Mouse (Mus musculus) limb, embryonic 10.5 days (tissue): Measurements from ENCODE around the gene Scap. TPM values are rescaled to one million over a fixed set of nuclear protein-coding genes. Genes with fewer than 3 reads are reported as not detected.
"Not testable (repeated sequence)": the region's sequence is repeated elsewhere in the genome, so short reads cannot be mapped to it uniquely, and the experiment has no call there.

Source experiments
- DNase-seq: peaks from one replicate; pipeline ENCODE4 v3.0.0-alpha.2; 2017; ENCODE audit warnings: low spot score
- H3K27ac ChIP-seq: fragments of 300-500 bp; sonication (generic); 2 replicates; pipeline ENCODE4 v1.5.1; 2016; ENCODE audit warnings: mild to moderate bottlenecking
- H3K27me3 ChIP-seq: fragments of 300-500 bp; sonication (generic); 2 replicates; pipeline ENCODE4 v1.6.1; 2016; ENCODE audit warnings: low read depth, mild to moderate bottlenecking; ENCODE audit not compliant: poor library complexity, severe bottlenecking
- H3K36me3 ChIP-seq: fragments of 300-500 bp; sonication (generic); 2 replicates; pipeline ENCODE4 v1.6.1; 2016; ENCODE audit warnings: mild to moderate bottlenecking, moderate library complexity
- H3K4me1 ChIP-seq: fragments of 300-500 bp; sonication (generic); 2 replicates; pipeline ENCODE4 v1.6.1; 2016
- H3K4me3 ChIP-seq: fragments of 300-500 bp; sonication (generic); 2 replicates; pipeline ENCODE4 v1.5.1; 2016; ENCODE audit warnings: mild to moderate bottlenecking, moderate library complexity
- H3K9me3 ChIP-seq: fragments of 300-500 bp; sonication (generic); replicated peaks from 2 replicates; pipeline ENCODE4 v1.6.1; 2016; ENCODE audit warnings: mild to moderate bottlenecking
- WGBS: fragments of 180-500 bp; shearing (Covaris S2); methylation state at CpG from one replicate; pipeline ENCODE4 v1.1.7; 2016; 5-methylcytosine and 5-hydroxymethylcytosine counted together
- polyA plus RNA-seq: library from polyadenylated mRNA; unstranded; fragments of >200 nt; fragmentation: Nextera tagmentation; extraction: Ambion mirVana; gene quantifications from 2 replicates; pipeline ENCODE4 v1.2.1, GENCODE M21; 2016

Scap gene
- polyA plus RNA-seq, 1 experiment from 2014 or later, result 41.7 TPM

- no peak overlapping the region for H3K4me3 ChIP-seq
- H3K27me3 ChIP-seq, result no peaks in the 10 kb centered on the region
- peaks cover 41% of the 10 kb centered on the region for H3K36me3 ChIP-seq
- no peak for DNase-seq
- 0 out of 2 replicates have a peak, but pooled peaks cover 5% of the 10 kb centered on the region for H3K4me1 ChIP-seq
- H3K9me3 ChIP-seq, result no peaks in the 10 kb centered on the region
- H3K27ac ChIP-seq, result no peak overlapping the region
- 90% methylated on average over 3 of the region's 3 CpGs for WGBS
Measured at GRCm38 (mm10) chr9:110369860-110370259, 36.8 kb downstream of the Scap start.

DNA sequence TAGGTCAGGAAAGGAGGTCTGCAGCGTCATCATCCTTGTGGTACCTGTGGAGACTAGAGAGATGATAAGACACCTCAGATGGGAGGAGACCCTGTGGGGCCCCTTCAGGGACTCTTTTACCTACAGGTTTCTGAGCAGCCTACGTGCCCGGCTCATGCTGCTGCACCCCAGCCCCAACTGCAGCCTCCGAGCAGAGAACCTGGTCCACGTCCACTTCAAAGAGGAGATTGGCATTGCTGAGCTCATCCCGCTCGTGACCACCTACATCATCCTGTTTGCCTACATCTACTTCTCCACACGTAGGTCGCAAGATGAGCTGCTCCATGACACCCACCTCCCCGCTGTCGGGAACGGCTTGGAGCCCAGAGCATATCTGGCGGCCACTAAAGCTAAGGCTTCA, 40.8 kb downstream of the Scap start:
- H3K27me3 ChIP-seq, result no peaks in the 10 kb centered on the region
- H3K36me3 ChIP-seq, result peaks cover 68% of the 10 kb centered on the region
- DNase-seq, result no peak

DNA sequence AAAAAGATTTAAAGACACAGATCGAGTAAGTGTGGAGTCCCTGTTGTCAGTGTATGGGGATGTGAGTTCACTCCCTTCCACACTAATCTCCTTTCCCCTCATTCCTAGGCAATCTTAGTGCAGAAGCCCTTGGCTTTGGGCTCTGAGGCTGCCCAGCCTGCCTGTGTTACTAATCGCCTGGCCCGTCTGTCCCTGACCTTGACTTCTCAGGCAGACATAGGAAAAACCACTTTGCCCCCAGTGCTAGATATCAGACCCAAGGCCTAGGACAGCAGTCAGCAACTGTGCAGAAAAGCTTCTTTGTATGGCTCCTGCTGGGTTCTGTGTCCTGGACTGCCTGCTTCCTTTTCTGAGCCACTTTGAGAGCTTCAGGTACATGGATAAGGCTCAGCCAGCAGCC, 42.6 kb downstream of the Scap start:
- H3K27me3 ChIP-seq, result no peaks in the 10 kb centered on the region
- no peak for DNase-seq
- WGBS, result 98% methylated on average over 3 of the region's 3 CpGs

More for the DNA sequence above, 40.8 kb downstream of the Scap start:
- H3K4me3 ChIP-seq, result no peak overlapping the region
- H3K9me3 ChIP-seq, result no peaks in the 10 kb centered on the region
- H3K4me1 ChIP-seq, result no peaks in the 10 kb centered on the region
- H3K27ac ChIP-seq, result no peak overlapping the region
- 94% methylated on average over 13 of the region's 13 CpGs for WGBS

DNA sequence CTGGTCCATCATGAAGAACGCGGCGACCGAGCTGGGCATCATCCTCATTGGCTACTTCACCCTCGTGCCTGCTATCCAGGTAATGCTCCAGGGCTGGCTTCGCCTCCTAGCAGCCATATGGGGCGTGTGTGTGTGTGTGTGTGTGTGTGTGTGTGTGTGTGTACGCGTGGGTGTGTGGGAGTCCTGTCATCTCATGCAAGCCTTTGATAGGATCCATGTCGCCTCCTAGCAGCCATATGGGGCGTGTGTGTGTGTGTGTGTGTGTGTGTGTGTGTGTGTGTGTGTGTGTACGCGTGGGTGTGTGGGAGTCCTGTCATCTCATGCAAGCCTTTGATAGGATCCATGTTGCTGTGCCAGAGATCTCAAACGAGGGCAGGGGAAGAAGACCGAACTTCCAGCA, 44.6 kb downstream of the Scap start:
- H3K27me3 ChIP-seq, H3K27ac ChIP-seq, H3K4me3 ChIP-seq, H3K9me3 ChIP-seq, DNase-seq: not testable (repeated sequence)
- Histone ChIP-seq H3K4me1 (peaks cover 11% of the 10 kb centered on the region), H3K36me3 (peaks cover 93% of the 10 kb centered on the region)
- WGBS, result 92% methylated on average over 15 of the region's 15 CpGs

More for the DNA sequence above, 42.6 kb downstream of the Scap start:
- Histone ChIP-seq H3K36me3 (peaks cover 85% of the 10 kb centered on the region), H3K27ac (no peak overlapping the region), H3K4me1 (peaks cover 4% of the 10 kb centered on the region), H3K4me3 (no peak overlapping the region), H3K9me3 (no peaks in the 10 kb centered on the region)

DNA sequence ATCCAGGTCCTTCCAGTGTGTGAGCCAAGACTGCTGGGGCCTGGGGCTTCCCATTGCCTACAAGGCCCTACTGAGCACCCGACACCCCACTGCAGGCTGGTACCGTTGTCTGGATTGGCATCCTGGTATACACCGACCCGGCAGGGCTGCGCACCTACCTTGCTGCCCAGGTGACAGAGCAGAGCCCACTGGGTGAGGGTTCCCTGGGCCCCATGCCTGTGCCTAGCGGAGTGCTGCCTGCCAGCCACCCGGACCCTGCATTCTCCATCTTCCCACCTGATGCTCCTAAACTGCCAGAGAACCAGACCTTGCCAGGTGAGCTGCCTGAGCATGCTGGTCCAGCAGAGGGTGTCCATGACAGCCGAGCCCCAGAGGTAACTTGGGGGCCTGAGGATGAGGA, 46.3 kb downstream of the Scap start:
- Histone ChIP-seq H3K27ac (no peak overlapping the region), H3K4me1 (peaks cover 11% of the 10 kb centered on the region), H3K36me3 (peaks cover 93% of the 10 kb centered on the region), H3K9me3 (no peaks in the 10 kb centered on the region), H3K27me3 (no peaks in the 10 kb centered on the region), H3K4me3 (no peak overlapping the region)
- no peak for DNase-seq
- WGBS, result 95% methylated on average over 8 of the region's 8 CpGs

DNA sequence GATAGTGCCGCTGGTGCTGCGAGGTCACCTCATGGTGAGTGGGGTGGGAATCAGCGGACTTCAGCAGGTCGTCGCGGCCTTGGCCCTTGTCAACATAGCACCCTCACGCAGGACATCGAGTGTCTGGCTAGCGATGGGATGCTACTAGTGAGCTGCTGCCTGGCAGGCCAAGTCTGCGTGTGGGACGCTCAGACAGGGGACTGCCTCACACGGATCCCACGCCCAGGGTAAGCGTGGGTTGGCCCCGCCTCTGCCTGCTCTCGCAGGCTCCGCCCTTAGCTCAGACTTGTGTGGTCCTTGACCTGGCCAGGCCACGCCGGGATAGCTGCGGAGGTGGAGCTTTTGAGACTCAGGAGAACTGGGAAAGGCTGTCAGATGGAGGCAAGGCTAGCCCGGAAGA, 47.6 kb downstream of the Scap start:
- Histone ChIP-seq H3K27me3 (no peaks in the 10 kb centered on the region), H3K27ac (peak overlapping the region; percentile 46), H3K9me3 (no peaks in the 10 kb centered on the region), H3K4me3 (peak overlapping the region; percentile 19), H3K4me1 (peaks cover 11% of the 10 kb centered on the region), H3K36me3 (peaks cover 96% of the 10 kb centered on the region)
- 36% methylated on average over 21 of the region's 21 CpGs for WGBS
- no peak for DNase-seq

DNA sequence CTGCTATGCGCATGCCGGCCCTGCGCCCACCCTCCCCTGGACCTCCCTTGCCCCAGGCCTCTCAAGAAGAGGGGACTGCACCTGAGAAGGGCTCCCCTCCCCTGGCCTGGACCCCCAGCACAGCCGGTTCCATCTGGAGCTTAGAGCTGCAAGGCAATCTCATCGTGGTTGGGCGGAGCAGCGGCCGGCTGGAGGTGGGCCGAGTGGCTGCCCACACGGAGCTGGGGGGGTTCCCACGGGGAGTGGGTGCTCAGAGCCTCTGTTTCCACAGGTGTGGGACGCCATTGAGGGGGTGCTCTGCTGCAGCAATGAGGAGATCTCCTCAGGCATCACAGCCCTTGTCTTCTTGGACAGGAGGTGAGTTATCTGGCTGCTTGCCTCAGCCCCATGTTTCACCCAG, 48.2 kb downstream of the Scap start:
- peaks cover 11% of the 10 kb centered on the region for H3K4me1 ChIP-seq
- WGBS, result 82% methylated on average over 12 of the region's 12 CpGs
- no peak overlapping the region for H3K4me3 ChIP-seq
- H3K9me3 ChIP-seq, result no peaks in the 10 kb centered on the region
- peaks cover 96% of the 10 kb centered on the region for H3K36me3 ChIP-seq
- H3K27ac ChIP-seq, result peak overlapping the region; percentile 46
- H3K27me3 ChIP-seq, result no peaks in the 10 kb centered on the region
- DNase-seq, result no peak

DNA sequence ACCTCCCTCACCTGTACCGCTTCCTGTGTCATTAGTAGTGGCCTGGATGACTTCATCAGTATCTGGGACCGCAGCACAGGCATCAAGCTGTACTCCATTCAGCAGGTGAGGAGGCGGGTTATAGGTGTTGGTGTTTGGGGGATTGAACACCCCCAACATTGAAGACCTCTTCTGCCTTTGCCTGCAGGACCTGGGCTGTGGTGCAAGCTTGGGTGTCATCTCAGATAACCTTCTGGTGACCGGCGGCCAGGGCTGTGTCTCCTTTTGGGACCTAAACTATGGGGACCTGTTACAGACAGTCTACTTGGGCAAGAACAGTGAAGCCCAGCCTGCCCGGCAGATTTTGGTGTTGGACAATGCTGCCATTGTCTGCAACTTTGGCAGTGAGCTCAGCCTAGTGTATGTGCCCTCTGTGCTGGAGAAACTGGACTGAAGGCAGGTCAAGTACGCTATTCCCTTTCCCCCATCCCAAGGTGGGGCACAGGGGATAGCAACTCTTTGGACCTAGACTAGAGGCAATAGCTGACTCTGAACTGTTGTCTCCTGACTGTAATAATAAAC, 51.4 kb downstream of the Scap start:
- DNase-seq, result no peak
- peaks cover 97% of the 10 kb centered on the region for H3K36me3 ChIP-seq
- WGBS, result 91% methylated on average over 7 of the region's 7 CpGs
- H3K27me3 ChIP-seq, result no peaks in the 10 kb centered on the region
- H3K27ac ChIP-seq, result no peak overlapping the region
- peaks cover 11% of the 10 kb centered on the region for H3K4me1 ChIP-seq
- H3K4me3 ChIP-seq, result no peak overlapping the region
- no peaks in the 10 kb centered on the region for H3K9me3 ChIP-seq

DNA sequence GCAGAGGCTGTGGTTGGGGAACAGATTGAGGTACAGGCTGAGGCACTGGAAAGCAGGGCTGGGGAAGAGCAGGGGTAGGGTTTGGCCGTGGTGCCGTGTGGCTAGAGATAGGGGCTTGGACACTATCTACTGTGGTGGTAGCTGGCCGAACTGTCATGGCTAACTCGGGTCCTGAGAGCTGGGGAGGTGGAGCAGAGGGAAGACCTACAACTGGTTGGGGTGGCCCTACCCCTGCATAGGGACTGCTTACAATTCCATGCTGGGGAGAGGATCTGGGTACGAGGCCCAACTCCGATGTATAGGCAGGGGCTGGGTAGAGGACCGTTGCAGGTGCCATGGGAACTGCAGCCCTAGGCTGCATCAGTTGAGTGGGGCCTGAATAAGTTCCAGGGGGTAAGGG, 54.9 kb downstream of the Scap start:
- H3K36me3 ChIP-seq, result peaks cover 100% of the 10 kb centered on the region
- H3K4me3 ChIP-seq, result no peak overlapping the region
- no peaks in the 10 kb centered on the region for H3K4me1 ChIP-seq
- DNase-seq, result no peak
- H3K9me3 ChIP-seq, result no peaks in the 10 kb centered on the region
- no peak overlapping the region for H3K27ac ChIP-seq
- H3K27me3 ChIP-seq, result no peaks in the 10 kb centered on the region
- WGBS, result 90% methylated on average over 7 of the region's 7 CpGs

DNA sequence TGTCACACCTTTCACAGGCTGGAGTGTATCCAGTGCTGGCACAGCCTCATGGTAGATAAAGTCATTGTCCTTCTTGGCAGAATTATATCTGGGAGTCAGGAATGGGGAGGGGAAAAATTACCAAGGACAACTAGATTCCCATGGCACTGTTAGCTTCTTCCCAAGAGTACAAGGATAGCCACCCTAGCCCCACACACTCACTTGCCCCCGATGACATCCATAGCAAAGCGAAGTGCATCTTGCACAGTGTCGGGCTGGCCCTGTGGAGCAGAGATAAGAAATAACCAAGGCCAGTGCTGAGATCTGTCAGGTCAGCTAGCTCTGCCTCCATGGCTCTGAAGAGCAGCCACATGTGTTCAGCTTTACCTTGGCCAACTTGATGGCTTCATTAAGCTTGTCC, 57.8 kb downstream of the Scap start:
- Histone ChIP-seq H3K27ac (no peak overlapping the region), H3K36me3 (peaks cover 97% of the 10 kb centered on the region), H3K9me3 (no peaks in the 10 kb centered on the region), H3K27me3 (no peaks in the 10 kb centered on the region), H3K4me1 (no peaks in the 10 kb centered on the region), H3K4me3 (no peak overlapping the region)
- 94% methylated on average over 3 of the region's 3 CpGs for WGBS
- no peak for DNase-seq

DNA sequence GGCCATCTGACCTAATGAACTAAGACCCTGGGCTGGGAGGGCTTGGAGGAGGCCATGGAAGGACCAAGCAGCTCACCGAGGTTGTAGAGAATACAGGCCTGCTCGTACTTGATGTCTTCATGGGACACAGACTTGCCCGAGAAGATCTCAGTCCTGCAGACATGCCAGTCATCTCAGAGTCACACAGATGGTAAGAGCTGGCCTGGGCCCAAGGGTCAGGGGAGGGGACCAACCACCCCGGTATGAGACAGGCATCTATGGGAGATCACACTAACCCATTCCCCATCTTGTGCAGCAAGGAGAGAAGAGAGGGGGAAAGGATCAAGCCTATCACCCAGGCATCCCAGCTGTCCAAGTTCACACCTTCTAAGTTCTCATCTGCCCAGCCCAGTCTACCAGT, 60.2 kb downstream of the Scap start:
- no peaks in the 10 kb centered on the region for H3K9me3 ChIP-seq
- no peak overlapping the region for H3K27ac ChIP-seq
- no peaks in the 10 kb centered on the region for H3K4me1 ChIP-seq
- no peak overlapping the region for H3K4me3 ChIP-seq
- H3K27me3 ChIP-seq, result no peaks in the 10 kb centered on the region
- WGBS, result 95% methylated on average over 4 of the region's 4 CpGs
- peaks cover 93% of the 10 kb centered on the region for H3K36me3 ChIP-seq
- DNase-seq, result no peak

GRCm38 (mm10) chr9:110400650-110401049, 67.6 kb downstream of the Scap start:
- H3K36me3 ChIP-seq, result peaks cover 68% of the 10 kb centered on the region
- no peaks in the 10 kb centered on the region for H3K27me3 ChIP-seq
- H3K9me3 ChIP-seq, result no peaks in the 10 kb centered on the region
- WGBS, result 86% methylated on average over 5 of the region's 5 CpGs
- no peak overlapping the region for H3K27ac ChIP-seq
- no peak for DNase-seq
- H3K4me3 ChIP-seq, result no peak overlapping the region
- no peaks in the 10 kb centered on the region for H3K4me1 ChIP-seq

DNA sequence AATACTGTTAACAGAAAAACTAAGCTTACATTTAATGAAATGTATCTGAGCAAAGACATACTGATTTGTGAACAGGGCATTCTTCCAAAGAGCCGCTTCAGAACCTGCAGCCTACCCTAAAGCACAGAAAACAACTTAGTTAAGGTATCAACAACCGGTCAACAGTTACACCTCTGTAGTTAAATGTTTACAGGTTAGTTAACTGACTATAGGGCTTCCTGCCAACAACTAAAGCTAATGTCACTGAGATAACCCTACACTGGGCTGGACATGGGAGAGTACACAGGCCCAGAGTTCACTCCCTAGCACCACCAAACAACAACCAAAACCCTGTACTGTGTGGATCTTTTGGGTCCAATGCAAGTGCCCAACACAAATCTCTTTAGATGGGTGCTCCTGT, 69.6 kb downstream of the Scap start:
- H3K4me1 ChIP-seq, result peaks cover 11% of the 10 kb centered on the region
- WGBS, result 96% methylated on average over 2 of the region's 2 CpGs
- no peak for DNase-seq
- H3K27me3 ChIP-seq, result no peaks in the 10 kb centered on the region
- no peaks in the 10 kb centered on the region for H3K9me3 ChIP-seq
- H3K4me3 ChIP-seq, result no peak overlapping the region
- peaks cover 55% of the 10 kb centered on the region for H3K36me3 ChIP-seq
- no peak overlapping the region for H3K27ac ChIP-seq

- not testable (repeated sequence) for DNase-seq, H3K27me3 ChIP-seq, H3K4me3 ChIP-seq, H3K9me3 ChIP-seq, H3K27ac ChIP-seq
- WGBS, result 90% methylated on average over 4 of the region's 4 CpGs
- Histone ChIP-seq H3K4me1 (peaks cover 11% of the 10 kb centered on the region), H3K36me3 (peaks cover 50% of the 10 kb centered on the region)
Measured at GRCm38 (mm10) chr9:110403240-110403639, 70.2 kb downstream of the Scap start.
